Mouse (Mus musculus) liver, embryonic 13.5 days (tissue): ENCODE measurements around the gene Adamts13. TPM values are rescaled to one million over a fixed set of nuclear protein-coding genes. Genes with fewer than 3 reads are reported as not detected.

Experiments used
- ATAC-seq: fragments of 200-750 bp; cut with Nextera tagmentation; 2 replicates; pipeline ENCODE4 v1.8.0; 2017; ENCODE audit warnings: low read depth, mild to moderate bottlenecking, moderate number of reproducible peaks, moderate library complexity
- DNase-seq: peaks from one replicate; pipeline ENCODE4 v3.0.0; 2022
- H3K27ac ChIP-seq: fragments of 300-500 bp; sonication (generic); 2 replicates; pipeline ENCODE4 v1.5.1; 2015; ENCODE audit warnings: moderate library complexity, mild to moderate bottlenecking, inconsistent platforms
- H3K27me3 ChIP-seq: fragments of 300-500 bp; sonication (generic); 2 replicates; pipeline ENCODE4 v1.6.1; 2015; ENCODE audit warnings: mild to moderate bottlenecking, inconsistent platforms
- H3K36me3 ChIP-seq: fragments of 300-500 bp; sonication (generic); 2 replicates; pipeline ENCODE4 v1.6.1; 2015; ENCODE audit warnings: mild to moderate bottlenecking, inconsistent platforms
- H3K4me1 ChIP-seq: fragments of 300-500 bp; sonication (generic); replicated peaks from 2 replicates; pipeline ENCODE4 v1.6.1; 2015; ENCODE audit warnings: inconsistent platforms
- H3K4me2 ChIP-seq: fragments of 300-500 bp; sonication (generic); 2 replicates; pipeline ENCODE4 v1.6.1; 2015; ENCODE audit warnings: inconsistent platforms, mild to moderate bottlenecking, moderate library complexity
- H3K4me3 ChIP-seq: fragments of 300-500 bp; sonication (generic); replicated peaks from 2 replicates; pipeline ENCODE4 v1.5.1; 2015; ENCODE audit warnings: mild to moderate bottlenecking, inconsistent platforms
- H3K9ac ChIP-seq: fragments of 300-500 bp; sonication (generic); 2 replicates; pipeline ENCODE4 v1.6.1; 2015; ENCODE audit warnings: mild to moderate bottlenecking, inconsistent platforms
- H3K9me3 ChIP-seq: fragments of 300-500 bp; sonication (generic); replicated peaks from 2 replicates; pipeline ENCODE4 v1.6.1; 2016; ENCODE audit warnings: inconsistent platforms
- WGBS: fragments of 180-500 bp; shearing (Covaris S2); methylation state at CpG from one replicate; pipeline ENCODE4 v1.1.7; 2015; ENCODE audit not compliant: insufficient replicate concordance; 5-methylcytosine and 5-hydroxymethylcytosine counted together
- polyA plus RNA-seq: library from polyadenylated mRNA; unstranded; fragments of >200 nt; fragmentation: Nextera tagmentation; extraction: Ambion mirVana; gene quantifications from 2 replicates; pipeline ENCODE4 v1.2.1, GENCODE M21; 2015

Gene Adamts13
- polyA plus RNA-seq, 1 experiment from 2014 or later: 1.0 TPM

- H3K9ac ChIP-seq: no peak overlapping the region
- H3K4me1 ChIP-seq: no peaks in the 10 kb centered on the region
- H3K27ac ChIP-seq: no peak overlapping the region
- no peak overlapping the region for H3K4me3 ChIP-seq
- DNase-seq: no peak
- no peaks in the 10 kb centered on the region for H3K9me3 ChIP-seq
- H3K36me3 ChIP-seq: peaks cover 82% of the 10 kb centered on the region
- H3K27me3 ChIP-seq: no peaks in the 10 kb centered on the region
- WGBS: 81% methylated on average over 8 of the region's 8 CpGs
- H3K4me2 ChIP-seq: no peak overlapping the region
- no peak for ATAC-seq
Measured at GRCm38 (mm10) chr2:26951346-26951905, 21.8 kb upstream of the Adamts13 start.

GRCm38 (mm10) chr2:26952193-26952592 lies 21.0 kb upstream of the Adamts13 start:
- Histone ChIP-seq H3K9ac (no peak overlapping the region), H3K4me1 (no peaks in the 10 kb centered on the region), H3K27me3 (no peaks in the 10 kb centered on the region), H3K9me3 (no peaks in the 10 kb centered on the region), H3K36me3 (peaks cover 85% of the 10 kb centered on the region), H3K4me3 (no peak overlapping the region), H3K27ac (no peak overlapping the region), H3K4me2 (no peak overlapping the region)
- WGBS: 85% methylated on average over 4 of the region's 4 CpGs
- ATAC-seq: no peak
- no peak for DNase-seq

GRCm38 (mm10) chr2:26952866-26953265 lies 20.4 kb upstream of the Adamts13 start:
- ATAC-seq: no peak
- Histone ChIP-seq H3K36me3 (peaks cover 89% of the 10 kb centered on the region), H3K27ac (no peak overlapping the region), H3K4me3 (no peak overlapping the region), H3K4me2 (no peak overlapping the region), H3K4me1 (peaks cover 6% of the 10 kb centered on the region; the same call in 1 of the 2 replicates), H3K9me3 (no peaks in the 10 kb centered on the region), H3K9ac (no peak overlapping the region), H3K27me3 (no peaks in the 10 kb centered on the region)
- DNase-seq: no peak
- WGBS: 84% methylated on average over 8 of the region's 8 CpGs

- ATAC-seq (no peak), DNase-seq (no peak)
- Histone ChIP-seq H3K4me1 (peaks cover 9% of the 10 kb centered on the region; the same call in 1 of the 2 replicates), H3K27ac (no peak overlapping the region), H3K4me3 (no peak overlapping the region), H3K27me3 (no peaks in the 10 kb centered on the region), H3K9ac (no peak overlapping the region), H3K9me3 (no peaks in the 10 kb centered on the region), H3K4me2 (no peak overlapping the region), H3K36me3 (peaks cover 92% of the 10 kb centered on the region)
- WGBS: 90% methylated on average over 2 of the region's 2 CpGs
Measured at GRCm38 (mm10) chr2:26954735-26955395, 18.4 kb upstream of the Adamts13 start.

DNA sequence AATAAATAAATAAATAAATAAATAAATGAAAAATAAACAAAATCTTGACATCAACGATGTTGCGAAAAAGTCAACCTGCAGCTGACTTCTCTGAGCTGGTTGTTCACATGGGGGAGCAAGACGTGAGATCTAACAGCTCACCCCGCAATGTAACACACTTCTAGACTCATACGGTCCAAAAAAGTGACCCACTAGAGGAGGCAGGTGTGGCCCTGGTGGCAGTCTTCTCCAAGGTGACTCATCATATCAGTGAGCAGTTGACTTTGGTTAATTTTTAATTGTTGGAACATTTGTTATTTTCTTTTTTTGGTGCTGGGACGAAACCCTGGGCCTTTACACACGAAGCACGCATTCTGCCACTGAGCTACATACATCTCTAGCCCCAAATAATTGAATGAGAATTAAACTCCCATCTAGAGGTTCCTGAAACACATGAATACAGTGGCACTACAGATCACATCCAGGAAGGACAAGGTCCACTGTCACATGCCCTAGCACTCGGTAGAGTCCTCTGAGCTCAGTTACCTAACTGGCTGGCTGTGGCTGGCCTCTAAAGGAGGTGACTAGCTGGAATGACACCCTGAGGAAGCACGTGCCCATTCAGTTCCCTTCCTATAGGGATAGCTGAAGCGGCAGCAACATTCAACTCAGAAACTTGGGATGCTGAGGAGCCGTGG lies 16.3 kb upstream of the Adamts13 start:
- 79% methylated on average over 12 of the region's 12 CpGs for WGBS
- H3K4me3 ChIP-seq: no peak overlapping the region
- peak; percentile 58 for ATAC-seq
- H3K4me1 ChIP-seq: peaks cover 17% of the 10 kb centered on the region
- H3K27ac ChIP-seq: peak overlapping the region; percentile 53
- H3K9me3 ChIP-seq: no peaks in the 10 kb centered on the region
- no peak overlapping the region for H3K4me2 ChIP-seq
- no peak overlapping the region for H3K9ac ChIP-seq
- H3K36me3 ChIP-seq: peaks cover 92% of the 10 kb centered on the region
- no peak for DNase-seq
- H3K27me3 ChIP-seq: no peaks in the 10 kb centered on the region

DNA sequence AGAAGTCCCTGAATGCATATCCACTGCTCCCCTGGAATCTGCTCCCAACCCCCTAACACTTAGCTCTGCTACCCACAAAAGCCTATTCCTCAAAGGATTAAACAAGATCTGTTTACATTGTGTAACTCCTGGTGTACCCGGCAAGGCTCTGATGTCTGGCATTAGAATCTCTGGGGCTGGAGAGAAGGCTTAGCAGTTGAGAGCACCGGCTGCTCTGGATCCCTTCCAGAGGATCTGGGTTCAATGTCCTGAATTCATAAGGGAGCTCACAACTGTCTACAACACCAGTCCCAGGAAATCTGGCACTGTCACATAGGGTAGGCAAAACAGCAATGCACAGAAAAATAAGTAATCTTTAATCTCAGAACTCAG lies 15.7 kb upstream of the Adamts13 start:
- Histone ChIP-seq H3K4me2 (no peak overlapping the region), H3K36me3 (peaks cover 93% of the 10 kb centered on the region), H3K9me3 (no peaks in the 10 kb centered on the region), H3K27me3 (no peaks in the 10 kb centered on the region), H3K4me1 (peaks cover 22% of the 10 kb centered on the region), H3K4me3 (no peak overlapping the region), H3K27ac (peak overlapping the region; percentile 53), H3K9ac (no peak overlapping the region)
- DNase-seq (no peak), ATAC-seq (no peak; the same call in 1 of the 2 replicates)
- 80% methylated on average over 2 of the region's 2 CpGs for WGBS

DNA sequence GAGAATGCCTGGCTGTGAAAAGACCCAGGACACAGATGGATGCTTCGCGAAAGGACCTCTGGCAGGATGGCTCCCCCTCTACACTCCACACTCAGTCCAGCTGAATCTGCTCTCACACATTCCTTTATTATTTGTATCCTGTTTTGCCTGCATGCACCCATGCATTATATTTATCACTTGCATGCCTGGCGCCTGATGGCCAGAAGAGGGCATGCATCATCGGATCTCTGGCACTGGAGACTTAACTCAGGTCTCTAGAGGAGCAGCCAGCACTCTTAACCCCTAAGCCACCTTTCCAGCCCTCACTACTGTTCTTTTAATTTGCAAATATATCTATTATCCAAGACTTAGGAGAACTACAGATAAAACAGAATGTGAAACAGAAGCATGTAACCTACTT lies 12.5 kb upstream of the Adamts13 start:
- no peak for ATAC-seq
- Histone ChIP-seq H3K9me3 (no peaks in the 10 kb centered on the region), H3K4me1 (peaks cover 41% of the 10 kb centered on the region), H3K27ac (no peak overlapping the region), H3K4me3 (no peak overlapping the region), H3K27me3 (no peaks in the 10 kb centered on the region), H3K4me2 (no peak overlapping the region), H3K36me3 (peaks cover 61% of the 10 kb centered on the region), H3K9ac (no peak overlapping the region)
- no peak for DNase-seq
- WGBS: 72% methylated on average over 4 of the region's 4 CpGs

- peak within 1 kb of the TSS; percentile 82 for H3K4me2 ChIP-seq
- no peaks in the 10 kb centered on the region for H3K27me3 ChIP-seq
- WGBS: under 1% methylated on average over 50 of the region's 50 CpGs
- peak within 1 kb of the TSS; percentile 89 for H3K9ac ChIP-seq
- no peaks in the 10 kb centered on the region for H3K9me3 ChIP-seq
- H3K27ac ChIP-seq: peak within 1 kb of the TSS; percentile 95
- H3K4me1 ChIP-seq: peaks cover 32% of the 10 kb centered on the region
- peak within 1 kb of the TSS; percentile 87 for H3K4me3 ChIP-seq
- H3K36me3 ChIP-seq: peaks cover 28% of the 10 kb centered on the region
- ATAC-seq: peak; percentile 92
- peak; percentile 87 for DNase-seq
Measured at GRCm38 (mm10) chr2:26963923-26964723, 9.1 kb upstream of the Adamts13 start, which contains the start of gene Rexo4. Gene Rexo4 (minus strand): TSS chr2:26964386.

GRCm38 (mm10) chr2:26964724-26965370 lies 8.4 kb upstream of the Adamts13 start:
- ATAC-seq (peak; percentile 1; the same call in 1 of the 2 replicates), DNase-seq (no peak)
- Histone ChIP-seq H3K27me3 (no peaks in the 10 kb centered on the region), H3K9ac (peak overlapping the region; percentile 89), H3K4me1 (peaks cover 32% of the 10 kb centered on the region), H3K4me2 (peak overlapping the region; percentile 82), H3K4me3 (peak overlapping the region; percentile 87), H3K9me3 (no peaks in the 10 kb centered on the region), H3K36me3 (peaks cover 24% of the 10 kb centered on the region), H3K27ac (peak overlapping the region; percentile 95)
- WGBS: 17% methylated on average over 14 of the region's 14 CpGs

DNA sequence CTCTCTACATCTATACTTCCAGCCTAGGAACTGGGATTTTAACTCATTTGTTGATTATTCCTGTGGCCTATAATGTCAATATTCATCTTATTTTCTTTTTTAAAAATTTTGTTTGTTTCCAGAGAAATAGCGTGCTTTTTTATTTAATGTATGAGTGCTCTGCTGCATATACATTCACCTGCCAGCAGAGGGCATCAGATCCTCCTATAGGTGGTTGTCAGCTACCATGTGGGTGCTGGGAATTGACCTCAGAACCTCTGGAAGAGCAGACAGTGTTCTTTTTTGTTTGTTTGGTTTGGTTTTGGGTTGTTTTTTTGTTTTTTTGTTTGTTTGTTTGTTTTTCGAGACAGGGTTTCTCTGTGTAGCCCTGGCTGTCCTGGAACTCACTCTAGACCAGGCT lies 6.0 kb upstream of the Adamts13 start:
- Histone ChIP-seq H3K4me2 (no peak overlapping the region), H3K27me3 (peaks cover 4% of the 10 kb centered on the region; the same call in 1 of the 2 replicates), H3K9ac (no peak overlapping the region), H3K27ac (no peak overlapping the region), H3K4me3 (no peak overlapping the region), H3K9me3 (no peaks in the 10 kb centered on the region), H3K36me3 (peaks cover 1% of the 10 kb centered on the region), H3K4me1 (peaks cover 21% of the 10 kb centered on the region)
- WGBS: 72% methylated on average over 2 of the region's 2 CpGs
- no peak for DNase-seq
- no peak for ATAC-seq
